Mouse (Mus musculus): Measurements from ENCODE around the gene Aym1.

- TF ChIP-seq CTCF (IDR thresholded peaks at IDR 0.05; ENCODE audit: insufficient read depth, low read depth, low read length), result no peak
- no peak for TF ChIP-seq POLR2A (IDR thresholded peaks at IDR 0.05; ENCODE audit: insufficient read depth, low read depth, low read length)
Measured at GRCm38 (mm10) chr5:113361283-113361682, 4.2 kb downstream of the Aym1 start.

Data from olfactory bulb, adult 2 months (tissue).